Mouse (Mus musculus) spleen, postnatal 36 days (tissue): Measurements from ENCODE around the gene Gm11084.

Source experiments
- DNase-seq, 2 experiments: peaks; one replicate each; pipeline ENCODE4 v3.0.0; 2022; ENCODE audit warnings: low spot score in 2 of 2, mixed read lengths in 1 of 2

Gene Gm11084

DNA sequence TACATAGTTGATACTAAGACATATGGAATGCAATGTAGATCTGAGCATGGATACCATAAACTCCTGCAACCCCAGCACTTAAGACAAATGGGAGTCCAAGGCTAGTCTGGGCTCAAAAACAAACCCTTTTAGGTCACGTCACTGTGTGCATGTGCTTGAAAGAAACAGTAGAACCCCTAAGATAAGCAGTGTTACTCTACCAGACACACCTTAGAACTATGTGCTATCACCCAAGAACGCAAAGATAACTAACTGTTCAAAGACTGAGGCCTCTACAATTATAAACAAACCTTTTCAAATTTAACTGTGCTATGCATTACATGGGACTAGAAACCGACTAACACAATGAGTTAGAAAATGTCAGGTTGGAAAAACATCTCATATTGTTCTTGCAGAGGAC is 33.5 kb downstream of the Gm11084 start:
- no peak for DNase-seq

DNA sequence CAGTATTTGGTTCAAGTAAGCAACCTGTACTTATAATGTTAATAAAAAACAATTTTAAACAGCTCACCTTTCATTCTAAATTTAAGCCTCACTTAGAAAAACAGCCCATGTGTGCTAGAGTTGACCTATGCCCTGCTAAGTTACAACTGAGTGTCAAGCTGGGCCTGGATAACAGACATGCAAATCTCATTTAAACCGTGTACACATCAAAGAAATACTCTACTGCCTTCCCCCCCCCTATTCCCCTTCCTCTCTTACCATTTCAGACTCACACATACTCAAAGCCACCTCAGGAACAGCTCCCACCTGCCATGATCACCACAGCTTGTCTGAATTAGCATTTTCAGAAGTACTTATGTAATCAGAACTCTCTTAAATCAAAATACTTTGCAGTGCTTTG is 50.6 kb downstream of the Gm11084 start:
- no peak for DNase-seq

GRCm38 (mm10) chr2:72932186-72932585 is 54.3 kb downstream of the Gm11084 start:
- no peak for DNase-seq

DNA sequence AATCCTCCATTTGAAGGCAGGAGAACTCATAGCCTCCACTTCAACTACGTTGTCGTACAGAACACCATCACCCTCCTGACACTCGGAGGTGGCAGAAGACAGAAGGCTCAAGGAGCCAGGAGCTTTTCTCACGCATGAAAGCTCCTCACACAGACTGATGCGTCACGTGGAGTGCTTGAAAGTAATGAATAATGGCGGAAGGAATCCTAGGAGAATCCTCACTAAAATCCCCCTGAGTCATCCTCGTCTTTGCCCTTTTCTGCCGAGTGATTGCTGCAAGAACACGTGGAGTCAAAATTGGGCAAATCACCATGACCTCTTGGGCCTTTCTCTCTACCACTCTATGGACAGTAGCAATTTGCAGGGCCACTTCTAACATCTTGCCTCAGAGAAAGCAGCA is 61.5 kb downstream of the Gm11084 start:
- no peak for DNase-seq
